Mouse (Mus musculus) right cerebral cortex, postnatal 36 days (tissue): ENCODE measurements at regions not wholly inside any gene's neighbourhood (a gene's known extent, or its start where the extent isn't known, plus 50 kb on each side); places are given as distances from the start of the nearest gene placed in this dataset.
A peak's percentile ranks its signal among the peaks of the same experiment; 100 is the strongest.

Experiments used
- DNase-seq, 2 experiments: peaks; one replicate each; pipeline ENCODE4 v3.0.0; 2022; ENCODE audit warnings: low spot score in 2 of 2, mixed read lengths in 1 of 2

DNA sequence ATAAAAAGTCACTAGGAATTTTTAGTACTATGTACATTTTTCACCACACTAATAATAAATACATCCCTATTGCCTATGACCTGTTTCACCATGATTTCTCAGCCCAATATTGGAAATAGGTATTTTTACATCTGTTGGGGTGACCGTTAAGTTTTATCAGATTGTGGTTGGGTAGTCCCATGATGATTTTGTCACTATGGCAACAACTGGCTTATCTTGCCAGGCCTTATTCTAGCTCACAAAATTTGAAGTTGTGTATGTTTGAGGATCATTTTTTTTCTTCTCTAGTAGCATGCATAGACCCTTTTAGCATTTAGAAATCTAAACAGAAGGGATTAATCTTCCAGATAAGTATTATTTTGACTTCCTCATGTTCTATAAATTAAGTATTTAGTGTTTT is 1211.1 kb upstream of the Pcdh17 start:
- DNase-seq = no peak

DNA sequence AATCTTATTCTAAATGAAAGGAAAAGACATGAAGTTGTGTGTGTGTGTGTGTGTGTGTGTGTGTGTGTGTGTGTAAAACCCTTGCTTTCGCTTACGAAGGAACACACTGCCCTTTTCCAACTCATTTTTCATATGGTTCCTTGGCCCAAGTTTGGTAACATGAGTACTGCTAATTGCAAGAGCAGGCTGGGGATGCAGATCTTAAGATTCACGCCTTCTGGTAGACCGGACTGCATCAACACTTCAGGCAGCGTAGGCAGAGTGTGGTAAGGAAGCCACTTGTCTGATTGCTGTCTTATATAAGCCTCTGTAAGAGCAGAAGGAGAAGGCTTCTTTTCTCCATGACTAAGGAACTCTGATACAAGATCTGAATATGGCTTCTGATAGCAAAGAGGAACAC is 1196.5 kb upstream of the Pcdh17 start:
- peak; percentile 62 to 82 for DNase-seq

DNA sequence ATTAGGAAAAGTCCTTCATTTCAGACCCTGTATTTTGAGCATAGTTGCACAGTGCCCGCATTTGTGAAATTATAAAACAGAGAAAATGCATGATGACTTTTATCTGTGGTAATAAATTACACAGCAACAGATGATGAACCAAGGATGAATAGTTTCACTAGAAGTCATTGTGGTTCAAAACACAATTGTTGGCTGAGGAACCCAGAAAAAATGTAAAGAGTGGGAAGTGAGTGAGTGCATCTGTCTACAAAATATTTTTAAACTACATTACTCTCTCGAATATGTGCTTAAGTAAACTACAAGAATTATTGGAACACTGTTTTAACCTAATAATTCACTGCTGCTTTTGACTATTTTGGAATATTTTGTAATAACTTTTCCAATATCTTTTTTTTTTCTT is 1196.0 kb upstream of the Pcdh17 start:
- DNase-seq = no peak

DNA sequence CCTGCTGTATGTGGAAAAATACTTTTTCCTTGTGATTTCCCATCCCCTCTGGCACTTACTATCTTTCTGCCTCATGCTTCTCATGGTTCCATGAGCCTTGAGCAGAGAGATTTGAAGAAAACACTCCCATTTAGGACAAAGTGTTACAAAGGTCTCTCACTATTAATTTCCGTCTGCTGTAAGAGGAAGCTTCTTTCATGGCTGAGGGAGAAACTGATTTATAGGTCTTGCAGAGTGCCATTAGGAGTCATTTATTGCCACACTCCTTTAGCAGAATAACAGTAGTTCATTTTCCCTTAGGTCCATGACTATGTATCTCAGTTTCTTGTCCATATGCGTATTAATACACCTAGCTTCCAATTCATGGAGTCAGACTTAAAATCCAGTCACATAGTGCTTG is 1190.4 kb upstream of the Pcdh17 start:
- no peak for DNase-seq

DNA sequence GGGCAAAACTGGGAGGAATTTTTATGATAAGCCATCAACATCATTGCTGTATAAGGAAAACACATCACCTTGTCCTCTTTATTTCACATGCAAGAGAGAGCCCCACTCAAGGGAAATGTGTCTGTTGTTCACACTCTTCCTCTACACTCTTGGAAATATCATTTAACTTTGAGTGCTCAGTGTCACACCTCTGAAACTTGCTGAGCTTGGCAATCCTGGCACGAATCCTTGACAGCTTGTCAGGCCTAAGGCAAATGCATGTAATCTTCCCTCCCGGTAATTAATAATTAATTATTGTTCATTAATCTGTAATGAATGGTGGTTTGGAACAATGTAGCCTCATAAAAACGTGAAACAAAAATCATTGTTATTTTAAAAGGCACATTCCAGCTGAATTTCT is 1140.8 kb upstream of the Pcdh17 start:
- DNase-seq = no peak

DNA sequence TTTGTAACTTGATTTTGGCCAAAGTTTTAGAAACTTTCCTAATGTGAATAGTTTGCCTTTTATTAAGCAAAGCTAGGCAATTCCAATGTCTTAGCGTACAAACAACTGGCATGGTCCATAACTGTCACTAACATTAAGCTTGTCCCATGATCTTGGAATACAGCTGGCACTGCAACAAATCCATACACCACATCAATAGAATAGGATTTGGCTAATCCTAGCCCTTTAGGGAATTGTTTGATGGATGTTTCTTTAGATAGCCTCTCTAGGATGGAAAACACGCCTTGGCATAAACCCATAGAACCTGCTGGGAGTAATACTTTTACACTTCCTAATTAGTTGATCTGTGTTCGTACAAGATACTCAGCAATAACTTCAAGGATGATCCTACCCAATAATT is 1122.6 kb upstream of the Pcdh17 start:
- no peak for DNase-seq

DNA sequence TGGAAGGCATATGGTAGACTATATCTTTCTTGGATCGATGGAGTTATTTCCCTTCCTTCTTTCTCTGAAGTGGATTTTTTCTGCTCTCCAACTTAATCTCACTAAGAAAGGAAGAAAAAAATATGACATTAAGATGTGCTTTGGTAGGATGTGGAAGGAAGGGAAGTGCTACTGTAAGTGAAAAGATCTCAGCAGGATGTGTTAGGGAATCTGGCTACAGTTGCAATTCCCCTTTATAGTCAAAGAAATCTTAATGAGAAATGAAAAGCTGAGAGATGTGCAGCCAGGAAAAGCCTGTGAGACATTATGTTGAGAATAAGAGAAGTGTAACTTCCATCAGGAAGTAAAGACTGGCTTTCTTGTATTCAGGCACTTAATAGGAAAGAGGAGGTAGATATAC is 1080.2 kb upstream of the Pcdh17 start:
- no peak for DNase-seq
